Mouse (Mus musculus): ENCODE measurements around the gene Dlk2.

- TF ChIP-seq CTCF (IDR thresholded peaks at IDR 0.05; ENCODE audit: insufficient read depth, low read depth, low read length) (no peak), POLR2A (IDR thresholded peaks at IDR 0.05; ENCODE audit: insufficient read depth, low read depth, low read length) (no peak)
Observed at GRCm38 (mm10) chr17:46248189-46248522, 49.1 kb upstream of the Dlk2 start.
